Mouse (Mus musculus): ENCODE measurements around the gene Fhad1. TPM values are rescaled to one million over a fixed set of nuclear protein-coding genes. Genes with fewer than 3 reads are reported as not detected.
"Not testable (repeated sequence)": the region's sequence is repeated elsewhere in the genome, so short reads cannot be mapped to it uniquely, and the experiment has no call there.

The Fhad1 gene
- polyA plus RNA-seq, 1 experiment = 0.07 TPM

- no peak for TF ChIP-seq USF1 (IDR thresholded peaks at IDR 0.05; ENCODE audit: low read depth)
- TF ChIP-seq CEBPB (IDR thresholded peaks at IDR 0.05; ENCODE audit: low read depth) = no peak
- no peak for TF ChIP-seq CTCF (IDR thresholded peaks at IDR 0.05; ENCODE audit: control insufficient read depth, insufficient read depth, insufficient read length)
- TF ChIP-seq MYOG (IDR thresholded peaks at IDR 0.05; ENCODE audit: control insufficient read depth, extremely low read depth, insufficient read length) = no peak
- TF ChIP-seq FOSL1 (IDR thresholded peaks at IDR 0.05; ENCODE audit: insufficient read depth, low read length, poor library complexity, severe bottlenecking) = no peak
- no peak for TF ChIP-seq MAX (IDR thresholded peaks at IDR 0.05)
- no peaks in the 10 kb centered on the region for H3K36me3 ChIP-seq (ENCODE audit: control insufficient read depth, insufficient read depth)
- no peak overlapping the region for H3ac ChIP-seq (ENCODE audit: control insufficient read depth, insufficient read length, low read depth)
- no peaks in the 10 kb centered on the region for H3K79me2 ChIP-seq (ENCODE audit: control insufficient read depth, insufficient read depth)
- no peaks in the 10 kb centered on the region for H3K27me3 ChIP-seq (ENCODE audit: control insufficient read depth, insufficient read depth, insufficient read length)
- H3K4me3 ChIP-seq (ENCODE audit: insufficient read depth, poor library complexity, severe bottlenecking) = no peak overlapping the region
- no peaks in the 10 kb centered on the region for H3K79me3 ChIP-seq (ENCODE audit: low read depth)
Observed at GRCm38 (mm10) chr4:141999494-142000074, 15.3 kb downstream of the Fhad1 start.

GRCm38 (mm10) chr4:141998282-141998821 is 16.5 kb downstream of the Fhad1 start:
- Histone ChIP-seq H3ac (ENCODE audit: control insufficient read depth, insufficient read length, low read depth) (no peak overlapping the region), H3K79me3 (ENCODE audit: low read depth) (no peaks in the 10 kb centered on the region), H3K36me3 (ENCODE audit: control insufficient read depth, insufficient read depth) (no peaks in the 10 kb centered on the region), H3K79me2 (ENCODE audit: control insufficient read depth, insufficient read depth) (no peaks in the 10 kb centered on the region), H3K4me3 (ENCODE audit: insufficient read depth, poor library complexity, severe bottlenecking) (no peak overlapping the region), H3K27me3 (ENCODE audit: control insufficient read depth, insufficient read depth, insufficient read length) (no peaks in the 10 kb centered on the region)
- TF ChIP-seq CTCF (IDR thresholded peaks at IDR 0.05; ENCODE audit: control insufficient read depth, insufficient read depth, insufficient read length) (no peak), MAX (IDR thresholded peaks at IDR 0.05) (no peak)

- H3K27me3 ChIP-seq (ENCODE audit: control insufficient read depth, insufficient read depth, insufficient read length) = no peaks in the 10 kb centered on the region
- no peaks in the 10 kb centered on the region for H3K79me3 ChIP-seq (ENCODE audit: low read depth)
- H3K4me3 ChIP-seq (ENCODE audit: insufficient read depth, poor library complexity, severe bottlenecking) = no peak overlapping the region
- no peaks in the 10 kb centered on the region for H3K79me2 ChIP-seq (ENCODE audit: control insufficient read depth, insufficient read depth)
- H3K36me3 ChIP-seq (ENCODE audit: control insufficient read depth, insufficient read depth) = no peaks in the 10 kb centered on the region
- H3ac ChIP-seq (ENCODE audit: control insufficient read depth, insufficient read length, low read depth) = no peak overlapping the region
- no peak for TF ChIP-seq MYOG (IDR thresholded peaks at IDR 0.05; ENCODE audit: control insufficient read depth, extremely low read depth, insufficient read length)
Observed at GRCm38 (mm10) chr4:141996880-141997279, 18.0 kb downstream of the Fhad1 start.

- Histone ChIP-seq H3K4me3 (ENCODE audit: insufficient read depth, poor library complexity, severe bottlenecking) (no peak overlapping the region), H3K79me3 (ENCODE audit: low read depth) (no peaks in the 10 kb centered on the region), H3ac (ENCODE audit: control insufficient read depth, insufficient read length, low read depth) (no peak overlapping the region), H3K27me3 (ENCODE audit: control insufficient read depth, insufficient read depth, insufficient read length) (peaks cover 4% of the 10 kb centered on the region), H3K36me3 (ENCODE audit: control insufficient read depth, insufficient read depth) (no peaks in the 10 kb centered on the region), H3K79me2 (ENCODE audit: control insufficient read depth, insufficient read depth) (no peaks in the 10 kb centered on the region)
- TF ChIP-seq USF1 (IDR thresholded peaks at IDR 0.05; ENCODE audit: low read depth) (no peak), MYOD1 (IDR thresholded peaks at IDR 0.05; ENCODE audit: control insufficient read depth, insufficient read length, low read depth) (no peak), FOSL1 (IDR thresholded peaks at IDR 0.05; ENCODE audit: insufficient read depth, low read length, poor library complexity, severe bottlenecking) (no peak), CTCF (IDR thresholded peaks at IDR 0.05; ENCODE audit: control insufficient read depth, insufficient read depth, insufficient read length) (no peak), CEBPB (IDR thresholded peaks at IDR 0.05; ENCODE audit: low read depth) (no peak)
Observed at GRCm38 (mm10) chr4:141996086-141996485, 18.8 kb downstream of the Fhad1 start.

- not testable (repeated sequence) for H3K79me2 ChIP-seq (ENCODE audit: control insufficient read depth, insufficient read depth); H3K79me3 ChIP-seq (ENCODE audit: low read depth); H3K4me3 ChIP-seq (ENCODE audit: insufficient read depth, poor library complexity, severe bottlenecking); H3K36me3 ChIP-seq (ENCODE audit: control insufficient read depth, insufficient read depth); H3ac ChIP-seq (ENCODE audit: control insufficient read depth, insufficient read length, low read depth)
- H3K27me3 ChIP-seq (ENCODE audit: control insufficient read depth, insufficient read depth, insufficient read length) = peaks cover 10% of the 10 kb centered on the region
Observed at GRCm38 (mm10) chr4:141994062-141994471, 20.8 kb downstream of the Fhad1 start.

- no peaks in the 10 kb centered on the region for H3K79me2 ChIP-seq (ENCODE audit: control insufficient read depth, insufficient read depth)
- no peak for TF ChIP-seq MYOD1 (IDR thresholded peaks at IDR 0.05; ENCODE audit: control insufficient read depth, insufficient read length, low read depth)
- no peak for TF ChIP-seq CTCF (IDR thresholded peaks at IDR 0.05; ENCODE audit: control insufficient read depth, insufficient read depth, insufficient read length)
- no peak for TF ChIP-seq MAX (IDR thresholded peaks at IDR 0.05)
- TF ChIP-seq USF1 (IDR thresholded peaks at IDR 0.05; ENCODE audit: low read depth) = no peak
- no peak for TF ChIP-seq CEBPB (IDR thresholded peaks at IDR 0.05; ENCODE audit: low read depth)
- no peak for TF ChIP-seq MYOG (IDR thresholded peaks at IDR 0.05; ENCODE audit: control insufficient read depth, extremely low read depth, insufficient read length)
- no peak for TF ChIP-seq FOSL1 (IDR thresholded peaks at IDR 0.05; ENCODE audit: insufficient read depth, low read length, poor library complexity, severe bottlenecking)
- H3K79me3 ChIP-seq (ENCODE audit: low read depth) = no peaks in the 10 kb centered on the region
- no peaks in the 10 kb centered on the region for H3K36me3 ChIP-seq (ENCODE audit: control insufficient read depth, insufficient read depth)
- no peak overlapping the region for H3K4me3 ChIP-seq (ENCODE audit: insufficient read depth, poor library complexity, severe bottlenecking)
- H3ac ChIP-seq (ENCODE audit: control insufficient read depth, insufficient read length, low read depth) = no peak overlapping the region
- H3K27me3 ChIP-seq (ENCODE audit: control insufficient read depth, insufficient read depth, insufficient read length) = peaks cover 10% of the 10 kb centered on the region
Observed at GRCm38 (mm10) chr4:141993347-141994061, 21.4 kb downstream of the Fhad1 start.

Data from C2C12 (cell line).